Mouse (Mus musculus): ENCODE measurements at regions not wholly inside any gene's neighbourhood (a gene's known extent, or its start where the extent isn't known, plus 50 kb on each side); places are given as distances from the start of the nearest gene placed in this dataset.

- TF ChIP-seq CTCF (IDR thresholded peaks at IDR 0.05; ENCODE audit: borderline replicate concordance, extremely low read depth, insufficient read depth, insufficient read length) (no peak), POLR2A (IDR thresholded peaks at IDR 0.05; ENCODE audit: borderline replicate concordance, extremely low read depth, insufficient read depth, insufficient read length, poor library complexity, severe bottlenecking) (no peak)
These were observed 358.5 kb downstream of the Bcor start for GRCm38 (mm10) chrX:11801621-11802020.
